Mouse (Mus musculus) bone marrow, adult 2 months (tissue): ENCODE results near the gene Large1. TPM values are rescaled to one million over a fixed set of nuclear protein-coding genes. Genes with fewer than 3 reads are reported as not detected.
"Not testable (repeated sequence)": the region's sequence is repeated elsewhere in the genome, so short reads cannot be mapped to it uniquely, and the experiment has no call there.

Experiments used
- H3K27ac ChIP-seq: fragments of 200-500 bp; 2 replicates; pipeline ENCODE4 v1.5.1; 2012; ENCODE audit warnings: low read depth, mild to moderate bottlenecking, control low read depth, inconsistent platforms, low read length; ENCODE audit not compliant: control insufficient read depth, poor library complexity, insufficient read depth
- H3K4me1 ChIP-seq: fragments of 200-500 bp; 2 replicates; pipeline ENCODE4 v1.6.1; 2011; ENCODE audit warnings: low read length; ENCODE audit not compliant: control insufficient read depth, insufficient read depth
- H3K4me3 ChIP-seq: fragments of 200-500 bp; replicated peaks from 2 replicates; pipeline ENCODE3; 2011; ENCODE audit warnings: mild to moderate bottlenecking, low read depth, low read length, control low read depth; ENCODE audit not compliant: control insufficient read depth
- CTCF ChIP-seq: fragments of 200-500 bp; IDR thresholded peaks from 2 replicates; pipeline ENCODE4 v1.5.1; 2011; ENCODE audit warnings: low read length, control low read depth; ENCODE audit not compliant: control insufficient read depth, insufficient read depth
- POLR2A ChIP-seq: fragments of 200-500 bp; IDR thresholded peaks from 2 replicates; pipeline ENCODE4 v1.6.1; 2011; ENCODE audit warnings: low read depth, mild to moderate bottlenecking, control low read depth, low read length, borderline replicate concordance; ENCODE audit not compliant: control insufficient read depth
- WGBS: fragments of 180-500 bp; shearing (Covaris S2); methylation state at CpG from one replicate; pipeline ENCODE4 v1.1.7; 2018; 5-methylcytosine and 5-hydroxymethylcytosine counted together
- polyA plus RNA-seq: library from polyadenylated mRNA; stranded (reverse); fragments of >200 nt; gene quantifications from 2 replicates; pipeline ENCODE4 v1.2.4, GENCODE M21; 2011; ENCODE audit warnings: low replicate concordance; ENCODE audit not compliant: missing spikeins, insufficient read depth, insufficient read length

The Large1 gene
- polyA plus RNA-seq, 1 experiment: 2.1 TPM

- Histone ChIP-seq H3K27ac (no peak overlapping the region), H3K4me3 (no peak overlapping the region), H3K4me1 (no peaks in the 10 kb centered on the region)
- 70% methylated on average over 1 of the region's 1 CpGs for WGBS
- TF ChIP-seq CTCF (no peak), POLR2A (no peak)
Measured at GRCm38 (mm10) chr8:73310471-73310870, 42.9 kb downstream of the Large1 start.

- Histone ChIP-seq H3K27ac (no peak overlapping the region), H3K4me3 (no peak overlapping the region), H3K4me1 (no peaks in the 10 kb centered on the region)
- TF ChIP-seq POLR2A: no peak
- TF ChIP-seq CTCF: no peak
Measured at GRCm38 (mm10) chr8:73310036-73310435, 43.3 kb downstream of the Large1 start.

GRCm38 (mm10) chr8:73303907-73304306, 49.4 kb downstream of the Large1 start:
- Histone ChIP-seq H3K4me1 (no peaks in the 10 kb centered on the region), H3K4me3 (no peak overlapping the region), H3K27ac (no peak overlapping the region)
- WGBS: 65% methylated on average over 4 of the region's 4 CpGs
- TF ChIP-seq POLR2A: no peak
- no peak for TF ChIP-seq CTCF

GRCm38 (mm10) chr8:73302947-73303346, 50.4 kb downstream of the Large1 start:
- Histone ChIP-seq H3K4me3 (no peak overlapping the region), H3K27ac (no peak overlapping the region), H3K4me1 (no peaks in the 10 kb centered on the region)
- whole genome bisulfite sequencing: 72% methylated on average over 3 of the region's 3 CpGs
- TF ChIP-seq POLR2A: no peak
- no peak for TF ChIP-seq CTCF

GRCm38 (mm10) chr8:73295531-73295930, 57.8 kb downstream of the Large1 start:
- no peaks in the 10 kb centered on the region for H3K4me1 ChIP-seq
- TF ChIP-seq POLR2A (no peak), CTCF (no peak)
- H3K4me3 ChIP-seq: no peak overlapping the region
- H3K27ac ChIP-seq: no peak overlapping the region

- TF ChIP-seq CTCF: no peak
- no peak for TF ChIP-seq POLR2A
- Histone ChIP-seq H3K27ac (no peak overlapping the region), H3K4me3 (no peak overlapping the region), H3K4me1 (no peaks in the 10 kb centered on the region)
- WGBS: 13% methylated on average over 2 of the region's 2 CpGs
Measured at GRCm38 (mm10) chr8:73293655-73294054, 59.7 kb downstream of the Large1 start.

GRCm38 (mm10) chr8:73291630-73292029, 61.7 kb downstream of the Large1 start:
- WGBS: 88% methylated on average over 2 of the region's 2 CpGs
- Histone ChIP-seq H3K4me3 (no peak overlapping the region), H3K27ac (no peak overlapping the region), H3K4me1 (no peaks in the 10 kb centered on the region)
- TF ChIP-seq POLR2A (no peak), CTCF (no peak)

GRCm38 (mm10) chr8:73290636-73291035, 62.7 kb downstream of the Large1 start:
- TF ChIP-seq CTCF: no peak
- TF ChIP-seq POLR2A: no peak
- 86% methylated on average over 2 of the region's 2 CpGs for whole genome bisulfite sequencing
- no peak overlapping the region for H3K4me3 ChIP-seq
- no peak overlapping the region for H3K27ac ChIP-seq
- no peaks in the 10 kb centered on the region for H3K4me1 ChIP-seq

GRCm38 (mm10) chr8:73289831-73290230, 63.5 kb downstream of the Large1 start:
- Histone ChIP-seq H3K4me1 (no peaks in the 10 kb centered on the region), H3K4me3 (no peak overlapping the region), H3K27ac (no peak overlapping the region)
- TF ChIP-seq POLR2A: no peak
- TF ChIP-seq CTCF: no peak
- 59% methylated on average over 2 of the region's 2 CpGs for WGBS

- H3K4me1 ChIP-seq: no peaks in the 10 kb centered on the region
- no peak overlapping the region for H3K27ac ChIP-seq
- no peak overlapping the region for H3K4me3 ChIP-seq
- TF ChIP-seq POLR2A: no peak
- TF ChIP-seq CTCF: no peak
- WGBS: 81% methylated on average over 4 of the region's 4 CpGs
Measured at GRCm38 (mm10) chr8:73281996-73282395, 71.3 kb downstream of the Large1 start.

- TF ChIP-seq CTCF: no peak
- TF ChIP-seq POLR2A: no peak
Measured at GRCm38 (mm10) chr8:73276015-73276414, 77.3 kb downstream of the Large1 start.

GRCm38 (mm10) chr8:73275445-73275844, 77.9 kb downstream of the Large1 start:
- H3K4me3 ChIP-seq, H3K27ac ChIP-seq, H3K4me1 ChIP-seq: not testable (repeated sequence)
- WGBS: 85% methylated on average over 4 of the region's 4 CpGs

More at GRCm38 (mm10) chr8:73276015-73276414, 77.3 kb downstream of the Large1 start:
- no peak overlapping the region for H3K4me3 ChIP-seq
- no peak overlapping the region for H3K27ac ChIP-seq
- H3K4me1 ChIP-seq: no peaks in the 10 kb centered on the region
- 76% methylated on average over 4 of the region's 4 CpGs for WGBS
